In genomic region chr11:102224686-102225085, GRCm38 (mm10) we compare ENCODE assay signal across 9 mouse cellular contexts. TPM values are rescaled to one million over a fixed set of nuclear protein-coding genes. Genes with fewer than 3 reads are reported as not detected.
DNase-seq lines count a peak whose midpoint lies in the region; ATAC-seq lines count a peak whose summit lies in the region.
"Had no signal": no experiment of that assay in that cellular context is flagged by ENCODE, and none has a peak within 500 bp of the region (broad histone marks: within the 10 kb centered on the region; RNA-seq: fewer than 3 reads in every experiment).

No protein-coding gene starts in this region.

- peak overlapping the region; percentile 31 for H3K4me2 ChIP-seq in forebrain, embryonic 15.5 days (replicated peaks)
- peak overlapping the region; percentile 47 for H3K4me2 ChIP-seq in neural tube, embryonic 12.5 days (replicated peaks)

- peaks cover 68% of the 10 kb centered on the region for H3K27me3 ChIP-seq in erythroblast, embryonic 14.5 days (ENCODE audit: control insufficient read depth)
- H3K27me3 ChIP-seq in forebrain, embryonic 15.5 days: no peaks in the 10 kb centered on the region
- H3K27me3 ChIP-seq in neural tube, embryonic 12.5 days (replicated peaks): no peaks in the 10 kb centered on the region

- peaks cover 50% of the 10 kb centered on the region for H3K4me1 ChIP-seq in erythroblast, embryonic 14.5 days (ENCODE audit: control insufficient read depth)
- H3K4me1 ChIP-seq in forebrain, embryonic 15.5 days: peaks cover 77% of the 10 kb centered on the region
- peaks cover 78% of the 10 kb centered on the region for H3K4me1 ChIP-seq in neural tube, embryonic 12.5 days

- no peak overlapping the region for H3K27ac ChIP-seq in forebrain, embryonic 15.5 days (replicated peaks)
- no peak overlapping the region for H3K27ac ChIP-seq in neural tube, embryonic 12.5 days

- no peak for ATAC-seq in erythroblast, adult 5-6 weeks (replicated peaks; ENCODE audit: low FRiP score, poor library complexity, severe bottlenecking)
- no peak for ATAC-seq in forebrain, embryonic 15.5 days (replicated peaks)
- ATAC-seq in neural tube, embryonic 12.5 days (ENCODE audit: low FRiP score, low read depth): no peak

- H3K36me3 ChIP-seq in erythroblast, embryonic 14.5 days (ENCODE audit: control insufficient read depth): no peaks in the 10 kb centered on the region
- H3K36me3 ChIP-seq in forebrain, embryonic 15.5 days: peaks cover 11% of the 10 kb centered on the region; the same call in 1 of the 2 replicates
- peaks cover 38% of the 10 kb centered on the region for H3K36me3 ChIP-seq in neural tube, embryonic 12.5 days

- peak overlapping the region; percentile 8 for H3K4me3 ChIP-seq in erythroblast, embryonic 14.5 days (replicated peaks)
- no peak overlapping the region for H3K4me3 ChIP-seq in forebrain, embryonic 15.5 days
- no peak overlapping the region for H3K4me3 ChIP-seq in neural tube, embryonic 12.5 days

- 10% methylated on average over 22 of the region's 22 CpGs for whole genome bisulfite sequencing in forebrain, embryonic 15.5 days
- 8% methylated on average over 22 of the region's 22 CpGs for WGBS in neural tube, embryonic 12.5 days

- H3K9me3 ChIP-seq in erythroblast, embryonic 14.5 days (ENCODE audit: control insufficient read depth, low read length): no peaks in the 10 kb centered on the region
- H3K9me3 ChIP-seq in forebrain, embryonic 15.5 days: no peaks in the 10 kb centered on the region
- H3K9me3 ChIP-seq in neural tube, embryonic 12.5 days: no peaks in the 10 kb centered on the region

- 0 out of 2 replicates have a peak overlapping the region, but pooled peaks have one; percentile 11 for H3K9ac ChIP-seq in forebrain, embryonic 15.5 days (replicated peaks)
- H3K9ac ChIP-seq in neural tube, embryonic 12.5 days: peak overlapping the region; percentile 53

- DNase-seq in NIH3T3 (ENCODE audit: low read depth): peak; percentile 37
- peak; percentile 48 to 61 for DNase-seq in kidney, postnatal 4 days
- no peak for DNase-seq in layer of hippocampus, adult 8-10 months (ENCODE audit: low spot score in 2 of 2)
- no peak for DNase-seq in spleen, postnatal 10 days (ENCODE audit: low spot score in 2 of 2)

RNA-seq across cellular contexts. Expression of gene Hdac5, which starts 5.3 kb away (rescaled TPM):
- polyA plus RNA-seq in erythroblast, embryonic 14.5 days (2012): 4.3 and 6.3 TPM in 2 replicates
- 3.7 and 10.2 TPM in 2 replicates for total RNA-seq in erythroblast, adult 5-6 weeks (2015; ENCODE audit: low replicate concordance)
- 13.3 and 17.3 TPM in 2 replicates for total RNA-seq in erythroblast, adult 5-6 weeks (2017; ENCODE audit: low replicate concordance)
- 127 and 129 TPM in 2 replicates for polyA plus RNA-seq in forebrain, embryonic 15.5 days (2015; fragmentation: Nextera tagmentation; extraction: Ambion mirVana)
- 104 and 106 TPM in 2 replicates for polyA plus RNA-seq in neural tube, embryonic 12.5 days (2016; fragmentation: Nextera tagmentation; extraction: Ambion mirVana)
- 100 to 1,000 TPM; 219 to 252 (median 232) TPM for total RNA-seq in layer of hippocampus, adult 8-10 months (2022)

RNA-seq across cellular contexts. Expression of gene BC030867, which starts 24.0 kb away (rescaled TPM):
- polyA plus RNA-seq in erythroblast, embryonic 14.5 days (2012): 0.50 and 1.6 TPM in 2 replicates
- 3.8 and 5.0 TPM in 2 replicates for total RNA-seq in erythroblast, adult 5-6 weeks (2015; ENCODE audit: low replicate concordance)
- total RNA-seq in erythroblast, adult 5-6 weeks (2017; ENCODE audit: low replicate concordance): 4.1 and 7.2 TPM in 2 replicates
- polyA plus RNA-seq in forebrain, embryonic 15.5 days (2015; fragmentation: Nextera tagmentation; extraction: Ambion mirVana): 5.6 and 7.0 TPM in 2 replicates
- 10.0 and 11.6 TPM in 2 replicates for polyA plus RNA-seq in neural tube, embryonic 12.5 days (2016; fragmentation: Nextera tagmentation; extraction: Ambion mirVana)
- 1 to 10 TPM in 1 of 4 experiments, under 1 TPM in 3; 0.62 to 1.2 (median 0.64) TPM for total RNA-seq in layer of hippocampus, adult 8-10 months (2022)

RNA-seq across cellular contexts. Expression of gene G6pc3, which starts 35.3 kb away (rescaled TPM):
- polyA plus RNA-seq in erythroblast, embryonic 14.5 days (2012): 0.30 and 0.50 TPM in 2 replicates
- 16.3 and 21.7 TPM in 2 replicates for total RNA-seq in erythroblast, adult 5-6 weeks (2015; ENCODE audit: low replicate concordance)
- 4.7 and 9.8 TPM in 2 replicates for total RNA-seq in erythroblast, adult 5-6 weeks (2017; ENCODE audit: low replicate concordance)
- polyA plus RNA-seq in forebrain, embryonic 15.5 days (2015; fragmentation: Nextera tagmentation; extraction: Ambion mirVana): 21.5 and 23.7 TPM in 2 replicates
- 29.6 and 30.8 TPM in 2 replicates for polyA plus RNA-seq in neural tube, embryonic 12.5 days (2016; fragmentation: Nextera tagmentation; extraction: Ambion mirVana)
- 10 to 100 TPM; 66.0 to 74.2 (median 70.4) TPM for total RNA-seq in layer of hippocampus, adult 8-10 months (2022)

RNA-seq across cellular contexts. Expression of gene Lsm12, which starts 39.6 kb away (rescaled TPM):
- polyA plus RNA-seq in erythroblast, embryonic 14.5 days (2012): 8.9 TPM in 2 replicates
- total RNA-seq in erythroblast, adult 5-6 weeks (2015; ENCODE audit: low replicate concordance): 48.3 and 48.8 TPM in 2 replicates
- total RNA-seq in erythroblast, adult 5-6 weeks (2017; ENCODE audit: low replicate concordance): 22.7 and 28.8 TPM in 2 replicates
- polyA plus RNA-seq in forebrain, embryonic 15.5 days (2015; fragmentation: Nextera tagmentation; extraction: Ambion mirVana): 114 and 118 TPM in 2 replicates
- 87.0 and 112 TPM in 2 replicates for polyA plus RNA-seq in neural tube, embryonic 12.5 days (2016; fragmentation: Nextera tagmentation; extraction: Ambion mirVana)
- total RNA-seq in layer of hippocampus, adult 8-10 months (2022): 10 to 100 TPM; 53.5 to 61.6 (median 58.8) TPM

RNA-seq across cellular contexts. Expression of gene Asb16, which starts 43.9 kb away (rescaled TPM):
- 0.01 and 0.02 TPM in 2 replicates for polyA plus RNA-seq in erythroblast, embryonic 14.5 days (2012)
- total RNA-seq in erythroblast, adult 5-6 weeks (2015; ENCODE audit: low replicate concordance): not detected in 2 replicates
- total RNA-seq in erythroblast, adult 5-6 weeks (2017; ENCODE audit: low replicate concordance): not detected in 2 replicates
- polyA plus RNA-seq in forebrain, embryonic 15.5 days (2015; fragmentation: Nextera tagmentation; extraction: Ambion mirVana): not detected in 2 replicates
- polyA plus RNA-seq in neural tube, embryonic 12.5 days (2016; fragmentation: Nextera tagmentation; extraction: Ambion mirVana): not detected in 2 replicates
- 1 to 10 TPM; 2.1 to 2.4 (median 2.2) TPM for total RNA-seq in layer of hippocampus, adult 8-10 months (2022)
- total RNA-seq: CH12.LX had no signal

Comparison
In these comparisons a context has a peak if more than half of its experiments do, and no peak if none do; other contexts are left out.
1. DNase-seq: peak in NIH3T3 (single experiment) and kidney, postnatal 4 days (2 of 2); none in layer of hippocampus, adult 8-10 months (0 of 2) and spleen, postnatal 10 days (0 of 2).
2. RNA of gene Hdac5, which starts 5.3 kb away (polyA plus RNA-seq): 127 to 129 TPM in forebrain, embryonic 15.5 days and 104 to 106 TPM in neural tube, embryonic 12.5 days; 4.3 to 6.3 TPM in erythroblast, embryonic 14.5 days; every median in the first group is over 10 times any median in the second.
3. RNA of gene G6pc3, which starts 35.3 kb away (polyA plus RNA-seq): 29.6 to 30.8 TPM in neural tube, embryonic 12.5 days and 21.5 to 23.7 TPM in forebrain, embryonic 15.5 days; 0.30 to 0.50 TPM in erythroblast, embryonic 14.5 days; every median in the first group is over 10 times any median in the second.